Comparison of ENCODE assay signal across 12 mouse cellular contexts in the genomic region with DNA sequence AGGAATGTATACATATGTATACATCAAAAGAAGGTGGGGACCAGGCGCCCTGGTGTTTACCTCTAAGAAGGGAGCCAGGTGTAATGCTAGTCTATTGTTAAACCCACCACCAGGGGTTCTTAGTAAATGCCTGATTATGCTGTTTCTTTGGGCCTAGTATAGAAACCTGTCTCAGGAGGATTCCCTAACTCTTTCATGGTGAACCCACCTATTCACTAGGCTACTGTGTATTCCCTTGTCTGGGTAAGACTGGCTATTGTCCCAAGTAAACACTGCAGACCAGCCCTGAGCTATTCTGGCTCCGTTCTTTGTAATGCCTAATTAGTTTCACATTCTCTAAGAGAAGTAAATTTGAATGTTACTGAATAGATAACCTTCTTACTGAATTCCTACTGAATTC. TPM values are rescaled to one million over a fixed set of nuclear protein-coding genes. Genes with fewer than 3 reads are reported as not detected.
"Had no signal": no experiment of that assay in that cellular context is flagged by ENCODE, and none has a peak within 500 bp of the region (broad histone marks: within the 10 kb centered on the region; RNA-seq: fewer than 3 reads in every experiment).

No protein-coding gene starts in this region.

RNA-seq across cellular contexts. Expression of a gene that starts 9.5 kb away (rescaled TPM):
- total RNA-seq: neutrophil, adult 5-6 weeks had no signal
- polyA plus RNA-seq: small intestine, adult 2 months; spleen, adult 2 months; stomach, embryonic 14.5 days; stomach, embryonic 15.5 days; stomach, embryonic 16.5 days; stomach, postnatal 0 days; testis, adult 2 months; thymus, adult 2 months; thymus, postnatal 0 days; urinary bladder, adult 2 months had no signal

RNA-seq across cellular contexts. Expression of a gene that starts 25.8 kb away (rescaled TPM):
- polyA plus RNA-seq: neural tube, embryonic 13.5 days; small intestine, adult 2 months; spleen, adult 2 months; stomach, embryonic 14.5 days; stomach, embryonic 15.5 days; stomach, embryonic 16.5 days; stomach, postnatal 0 days; testis, adult 2 months; urinary bladder, adult 2 months had no signal

RNA-seq across cellular contexts. Expression of a gene that starts 35.9 kb away (rescaled TPM):
- total RNA-seq: neutrophil, adult 5-6 weeks had no signal
- polyA plus RNA-seq: small intestine, adult 2 months; spleen, adult 2 months; stomach, embryonic 14.5 days; stomach, embryonic 15.5 days; stomach, embryonic 16.5 days; stomach, postnatal 0 days; thymus, adult 2 months; thymus, postnatal 0 days; urinary bladder, adult 2 months had no signal
